Mouse (Mus musculus) inflammation-experienced regulatory T-cells, adult 6 months (primary cell): Measurements from ENCODE around the gene Coq6. TPM values are rescaled to one million over a fixed set of nuclear protein-coding genes. Genes with fewer than 3 reads are reported as not detected.
A peak's percentile ranks its signal among the peaks of the same experiment; 100 is the strongest.
"Not testable (repeated sequence)": the region's sequence is repeated elsewhere in the genome, so short reads cannot be mapped to it uniquely, and the experiment has no call there.

ENCODE experiments used
- ATAC-seq: one replicate; pipeline ENCODE4 v1.8.0; 2017
- polyA plus RNA-seq, 3 experiments: library from polyadenylated mRNA; unstranded; fragments of 100-300 nt; shearing (Covaris generic); gene quantifications; one replicate each; pipeline ENCODE4 v1.2.1; 2017

Gene Coq6
- polyA plus RNA-seq: 10 to 100 TPM; 18.4 to 22.7 (median 19.4) TPM

- ATAC-seq: peak; percentile 99
These were observed at the start of gene Coq6, which contains the start of gene Fam161b for GRCm38 (mm10) chr12:84361555-84362489. Gene Coq6 (plus strand): TSS chr12:84361657. Gene Fam161b (minus strand): TSS chr12:84361833.

GRCm38 (mm10) chr12:84316006-84316405 is 45.5 kb upstream of the Coq6 start:
- ATAC-seq: no peak

GRCm38 (mm10) chr12:84316721-84317621 is 44.5 kb upstream of the Coq6 start, which contains the start of gene Zfp410:
Gene Zfp410 (plus strand): TSS chr12:84316852.
- ATAC-seq: peak; percentile 83

- ATAC-seq: no peak
These were observed 34.3 kb upstream of the Coq6 start for GRCm38 (mm10) chr12:84327111-84327512.

- ATAC-seq: no peak
These were observed 24.4 kb upstream of the Coq6 start for GRCm38 (mm10) chr12:84336963-84337625.

GRCm38 (mm10) chr12:84347192-84347591 is 14.3 kb upstream of the Coq6 start:
- no peak for ATAC-seq

- not testable (repeated sequence) for ATAC-seq
These were observed 2.8 kb upstream of the Coq6 start for GRCm38 (mm10) chr12:84358699-84359098.

- ATAC-seq: no peak
These were observed 1.4 kb downstream of the Coq6 start for GRCm38 (mm10) chr12:84362872-84363271.

- no peak for ATAC-seq
These were observed 2.8 kb downstream of the Coq6 start for GRCm38 (mm10) chr12:84364291-84364690.

- ATAC-seq: no peak
These were observed 3.7 kb downstream of the Coq6 start for GRCm38 (mm10) chr12:84365137-84365536.

- ATAC-seq: no peak
These were observed 5.5 kb downstream of the Coq6 start for GRCm38 (mm10) chr12:84366971-84367370.

GRCm38 (mm10) chr12:84371647-84372046 is 10.2 kb downstream of the Coq6 start:
- ATAC-seq: no peak

- ATAC-seq: no peak
These were observed 12.5 kb downstream of the Coq6 start for GRCm38 (mm10) chr12:84373831-84374481.

- no peak for ATAC-seq
These were observed 20.9 kb downstream of the Coq6 start for GRCm38 (mm10) chr12:84382369-84382768.

- no peak for ATAC-seq
These were observed 23.2 kb downstream of the Coq6 start for GRCm38 (mm10) chr12:84384644-84385081.

GRCm38 (mm10) chr12:84385408-84385807 is 24.0 kb downstream of the Coq6 start:
- no peak for ATAC-seq

- no peak for ATAC-seq
These were observed 26.6 kb downstream of the Coq6 start for GRCm38 (mm10) chr12:84388097-84388496.

GRCm38 (mm10) chr12:84388774-84389400 is 27.4 kb downstream of the Coq6 start:
- peak; percentile 58 for ATAC-seq

GRCm38 (mm10) chr12:84390336-84390735 is 28.9 kb downstream of the Coq6 start:
- ATAC-seq: no peak

- no peak for ATAC-seq
These were observed 31.2 kb downstream of the Coq6 start for GRCm38 (mm10) chr12:84392681-84393080.

GRCm38 (mm10) chr12:84393847-84394246 is 32.4 kb downstream of the Coq6 start:
- no peak for ATAC-seq
